Mouse (Mus musculus) frontal cortex, postnatal 36 days (tissue): ENCODE results near the gene Mast4.
A peak's percentile ranks its signal among the peaks of the same experiment; 100 is the strongest.

ENCODE experiments used
- DNase-seq, 2 experiments: peaks; one replicate each; pipeline ENCODE4 v3.0.0; 2022; ENCODE audit warnings: low spot score in 2 of 2

Gene Mast4

DNA sequence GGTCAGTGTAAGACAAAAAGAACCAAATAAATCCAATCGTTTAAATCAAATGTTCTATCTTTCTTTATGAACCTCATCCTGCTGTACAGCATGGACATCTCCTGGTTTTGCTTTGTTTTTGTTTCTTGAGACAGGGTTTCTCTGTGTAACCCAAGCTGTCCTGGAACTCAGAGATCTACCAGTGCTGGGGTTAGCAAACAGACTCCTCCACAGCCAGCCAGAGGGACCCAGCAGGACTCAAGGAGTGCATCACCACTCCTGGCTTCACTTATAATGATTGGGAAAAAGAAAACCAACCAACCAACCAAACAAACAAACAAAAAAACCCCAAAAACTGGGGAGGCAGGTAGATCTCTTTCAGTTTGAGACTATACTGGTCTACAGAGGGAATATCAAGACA lies 469.5 kb downstream of the Mast4 start:
- no peak for DNase-seq

DNA sequence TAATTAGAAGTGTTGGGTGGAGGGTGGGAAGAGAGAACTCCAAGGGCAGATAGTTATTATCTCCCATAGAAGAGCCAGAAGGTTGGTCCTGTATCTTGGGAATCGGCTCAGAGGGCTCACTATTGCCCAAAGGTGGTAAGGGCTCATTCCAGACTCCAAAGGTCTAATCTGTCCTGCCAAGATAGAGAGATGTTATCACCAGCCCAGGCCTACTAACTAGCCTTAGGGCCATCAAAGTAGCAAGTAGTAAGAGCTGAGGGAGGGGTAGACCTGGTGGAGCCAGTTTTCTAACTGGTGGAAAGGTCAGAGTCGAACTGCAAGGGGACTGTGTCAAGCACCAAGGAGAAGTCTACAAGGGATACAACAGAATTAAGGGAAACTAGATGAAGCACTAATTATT lies 470.2 kb downstream of the Mast4 start:
- no peak for DNase-seq

DNA sequence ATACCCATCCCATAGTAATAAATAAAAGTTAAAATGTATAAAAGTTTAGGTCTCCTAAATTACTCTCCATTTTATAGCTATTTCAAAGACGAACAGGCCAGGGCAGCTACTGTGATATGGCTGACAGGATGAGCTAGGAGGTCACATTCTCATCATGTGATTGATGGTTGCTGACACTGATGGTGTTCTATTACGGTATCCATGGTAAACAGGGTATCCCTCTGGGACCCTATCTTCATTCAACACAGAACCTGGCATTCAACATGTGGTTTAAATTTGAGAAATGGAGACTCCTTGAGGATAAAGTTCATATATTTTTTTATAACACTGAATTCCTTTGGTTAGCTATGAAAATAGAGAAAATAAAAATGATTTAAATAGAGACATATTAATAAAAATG lies 471.3 kb downstream of the Mast4 start:
- DNase-seq: no peak

DNA sequence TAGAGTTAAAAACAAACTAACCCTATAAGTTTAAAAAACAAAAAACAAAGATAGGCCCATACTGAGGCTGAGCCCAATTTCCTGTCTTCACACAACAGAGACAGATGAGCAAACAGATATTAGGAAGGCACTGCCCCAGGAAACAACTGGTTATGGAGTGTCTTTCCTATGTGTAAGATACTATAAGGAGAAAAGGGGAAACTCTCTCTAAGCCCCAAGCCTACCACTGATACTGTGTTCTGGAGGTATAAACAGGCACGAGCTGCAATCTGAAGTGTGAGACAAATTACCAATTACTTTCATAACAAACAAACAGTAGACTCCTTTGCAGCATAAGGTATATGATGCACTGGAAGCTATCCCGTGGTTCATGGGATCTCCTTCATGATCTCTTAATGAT lies 471.9 kb downstream of the Mast4 start:
- DNase-seq: no peak

DNA sequence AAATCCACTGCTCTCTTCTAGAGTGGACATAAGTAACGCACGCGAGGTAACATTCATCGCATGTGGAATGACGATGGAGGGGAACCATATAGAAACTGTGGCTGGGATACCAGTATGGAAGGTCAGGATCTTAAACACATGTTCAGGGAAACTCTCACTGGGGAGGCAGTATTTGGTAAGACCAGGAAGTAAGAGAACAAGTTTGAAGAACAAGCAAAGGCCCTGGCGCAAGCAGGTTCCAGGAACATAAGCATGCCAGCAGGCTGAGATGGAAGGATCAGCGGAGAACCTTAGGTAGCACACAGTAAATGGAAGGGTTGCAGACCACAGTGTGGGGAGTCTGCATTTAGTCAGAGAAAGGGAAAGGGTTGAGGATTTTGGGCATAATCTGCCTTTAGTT lies 473.6 kb downstream of the Mast4 start:
- no peak for DNase-seq

DNA sequence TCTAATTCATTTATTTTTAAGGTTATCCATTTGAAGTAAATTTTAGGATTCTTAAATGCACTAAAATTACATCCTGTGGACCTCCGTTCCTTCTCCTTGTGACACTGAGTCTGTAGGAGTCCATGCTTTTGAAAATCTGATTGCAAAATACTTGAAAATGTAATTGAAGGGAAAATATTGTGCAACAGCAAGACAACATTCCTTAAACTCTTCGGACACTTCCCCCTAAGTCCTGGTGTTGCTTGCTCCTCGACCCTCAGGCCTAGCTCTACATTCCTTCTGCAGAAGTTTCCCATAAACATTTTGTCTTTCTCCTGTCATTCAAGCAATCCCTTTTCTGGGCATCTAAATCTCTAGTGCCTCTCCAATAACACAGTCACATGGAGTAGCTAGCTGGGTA lies 474.2 kb downstream of the Mast4 start:
- no peak for DNase-seq

DNA sequence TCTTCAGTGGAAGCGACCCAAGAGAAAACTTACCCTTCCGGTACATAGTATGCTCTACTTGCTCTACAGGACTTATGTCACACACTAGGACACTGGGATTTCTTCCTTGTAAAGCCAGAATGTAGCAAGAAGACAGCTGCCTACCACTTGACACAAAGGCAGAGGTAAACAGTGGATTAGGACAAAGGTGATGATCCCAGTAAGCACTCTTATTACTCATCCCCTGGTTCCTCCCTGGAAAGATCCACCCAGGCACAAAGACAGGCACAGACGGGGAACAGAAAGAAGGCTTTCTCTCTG lies 476.8 kb downstream of the Mast4 start:
- no peak for DNase-seq

DNA sequence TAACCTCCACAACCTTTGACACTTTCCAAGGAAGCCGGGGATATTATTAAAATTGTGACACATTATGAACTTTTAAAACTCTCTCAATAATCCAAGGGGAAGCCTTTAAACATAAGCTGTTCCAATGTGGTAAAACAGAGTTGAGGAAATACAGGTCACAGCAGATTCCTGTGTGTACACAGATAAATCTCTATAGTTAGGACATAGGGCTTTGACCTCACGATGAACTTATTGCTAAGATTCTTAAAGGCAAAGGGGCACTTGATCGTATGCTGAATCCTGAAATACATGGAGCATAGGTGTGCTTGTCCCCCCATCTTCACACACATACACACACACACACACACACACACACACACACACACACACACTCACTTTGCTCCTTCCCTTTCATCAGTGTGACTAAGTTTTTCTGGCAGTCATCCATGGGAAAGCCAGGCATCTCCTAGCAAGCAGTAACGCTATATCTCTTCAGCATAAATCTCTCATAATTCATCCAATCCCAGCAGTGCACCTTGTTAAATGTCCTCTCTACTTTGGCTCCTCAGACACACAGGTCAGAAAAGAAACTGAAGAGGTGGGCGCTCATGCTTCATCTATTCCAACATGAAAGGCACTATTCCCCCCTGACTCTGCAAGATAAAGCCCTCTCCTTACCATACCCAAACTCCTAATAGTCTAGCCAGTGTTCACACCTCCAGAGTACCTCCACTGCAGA lies 477.3 kb downstream of the Mast4 start:
- no peak for DNase-seq

DNA sequence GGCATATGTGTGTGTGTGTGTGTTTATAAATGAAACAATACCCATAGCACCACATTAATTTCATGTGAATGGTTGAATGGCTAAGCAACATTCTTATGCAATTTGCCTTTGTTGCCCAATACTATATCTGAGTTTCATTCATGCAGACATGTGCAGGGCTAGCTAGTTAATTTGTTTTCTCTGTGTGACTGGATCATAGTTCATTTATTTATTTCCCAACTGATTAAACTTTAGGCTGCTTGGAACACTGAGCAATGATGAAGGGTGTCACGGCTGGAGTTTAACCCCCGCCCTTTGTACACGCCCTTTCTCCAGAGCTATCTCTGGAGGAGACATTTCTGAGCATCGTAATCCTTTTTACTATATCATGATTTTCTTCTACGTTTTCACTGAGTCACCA lies 481.4 kb downstream of the Mast4 start:
- no peak for DNase-seq

DNA sequence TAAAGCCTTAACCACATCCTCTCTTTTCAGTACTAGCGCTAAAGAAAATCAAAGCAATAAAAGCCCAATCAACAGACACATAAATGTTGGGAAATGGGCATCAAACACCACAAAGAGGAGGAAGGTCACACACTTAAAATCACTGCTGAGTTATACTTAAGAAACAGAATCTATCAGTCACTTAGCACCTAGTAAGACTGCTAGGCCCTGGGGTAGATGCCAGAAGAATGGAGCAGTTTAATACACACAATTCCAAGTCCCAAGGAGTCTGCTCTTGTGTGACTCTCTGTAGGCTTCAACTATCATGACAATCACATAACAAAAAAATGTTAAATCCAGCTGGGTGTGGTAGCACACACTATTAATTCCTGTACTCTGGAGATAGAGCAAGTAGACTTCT lies 483.0 kb downstream of the Mast4 start:
- DNase-seq: no peak

DNA sequence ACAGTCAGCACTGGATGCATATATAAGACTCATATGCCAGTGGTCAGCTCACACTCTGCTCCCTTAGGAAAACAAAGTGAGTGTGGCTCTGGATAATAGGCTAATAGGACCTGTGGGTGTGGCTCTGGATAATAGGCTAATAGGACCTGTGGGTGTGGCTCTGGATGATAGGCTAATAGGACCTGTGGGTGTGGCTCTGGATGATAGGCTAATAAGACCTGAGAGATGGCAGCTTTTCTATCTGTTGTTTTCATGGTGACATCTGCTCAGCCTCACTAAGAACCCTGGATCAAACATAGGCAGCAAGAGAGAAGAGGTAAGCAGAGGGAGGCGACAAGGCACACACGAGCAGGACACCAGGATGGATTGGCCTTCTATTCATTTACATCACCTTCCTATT lies 483.7 kb downstream of the Mast4 start:
- no peak for DNase-seq

DNA sequence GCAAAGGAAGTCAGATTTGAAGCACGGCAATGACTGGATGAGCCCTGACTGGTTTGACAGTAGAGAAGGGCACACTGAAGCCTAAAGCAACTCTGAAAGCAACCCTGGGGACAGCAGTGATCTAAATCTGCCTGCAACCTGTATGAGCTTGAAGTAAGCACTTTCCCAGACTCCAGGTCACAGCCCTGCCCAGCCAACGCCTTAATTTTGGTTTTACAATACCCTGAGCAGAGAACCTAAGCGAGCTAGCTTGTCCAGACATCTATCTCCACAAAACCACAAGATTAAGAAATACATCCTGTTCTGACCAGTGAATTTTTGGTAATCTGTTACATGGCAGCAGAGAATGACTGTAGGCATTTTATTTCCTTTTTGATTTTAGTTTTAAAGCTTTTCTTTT lies 485.2 kb downstream of the Mast4 start:
- no peak for DNase-seq

DNA sequence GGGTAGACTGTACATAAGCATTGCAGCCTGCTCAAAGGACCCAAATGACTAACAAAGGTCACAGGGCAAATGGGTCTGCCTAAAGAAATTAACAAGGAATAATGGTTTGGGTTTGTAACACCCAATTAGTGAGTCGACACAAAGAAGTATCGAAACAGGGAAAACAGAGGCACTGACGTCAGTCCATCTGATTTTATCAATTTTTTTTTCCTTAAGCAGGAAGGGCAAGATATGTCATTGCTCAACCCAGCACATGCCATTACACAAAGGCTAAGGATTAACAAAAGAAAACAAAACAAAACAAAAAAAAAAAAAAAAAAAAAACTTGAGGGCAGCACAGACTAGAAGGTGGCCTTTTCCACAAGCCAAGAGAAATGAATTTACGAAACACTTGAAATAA lies 487.8 kb downstream of the Mast4 start:
- DNase-seq: no peak

DNA sequence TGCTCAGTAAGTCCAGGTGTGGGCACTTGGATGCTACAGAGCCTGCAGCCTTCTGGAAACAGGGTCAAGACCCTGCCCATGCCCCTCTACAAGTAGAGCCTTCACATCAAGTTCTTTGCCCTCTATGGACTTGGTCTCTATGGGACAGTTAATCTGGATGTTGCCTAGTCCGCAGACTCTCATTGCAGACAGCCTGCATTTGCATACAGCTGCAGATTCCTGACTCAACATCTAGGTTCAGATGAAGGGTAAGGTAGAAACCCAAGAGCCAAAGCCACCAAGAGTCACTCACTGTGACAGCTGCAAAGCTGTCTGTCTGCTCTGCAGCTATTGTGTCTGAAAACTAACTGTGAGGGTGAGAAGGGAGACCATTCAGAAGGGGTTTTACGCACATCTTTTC lies 491.6 kb downstream of the Mast4 start:
- no peak for DNase-seq

DNA sequence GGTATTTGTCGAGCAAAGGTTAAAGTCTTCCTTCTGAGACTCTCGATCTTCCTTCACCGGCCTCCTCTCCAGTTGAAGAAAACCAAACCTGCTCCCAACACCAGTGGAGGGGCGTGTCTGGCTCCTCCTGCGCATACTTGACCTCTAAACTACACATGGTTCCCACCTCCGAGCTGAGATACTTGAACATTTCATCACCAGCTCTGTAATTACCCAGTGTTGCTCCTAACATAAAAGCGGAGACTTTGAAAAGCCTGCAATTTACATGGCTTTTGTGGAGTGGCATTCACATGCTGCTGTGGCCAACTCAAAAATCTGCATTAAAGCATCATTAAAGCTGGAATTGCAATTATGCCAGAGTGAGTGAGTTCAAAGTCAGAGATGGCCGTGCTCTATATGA lies 492.1 kb downstream of the Mast4 start:
- DNase-seq: no peak

DNA sequence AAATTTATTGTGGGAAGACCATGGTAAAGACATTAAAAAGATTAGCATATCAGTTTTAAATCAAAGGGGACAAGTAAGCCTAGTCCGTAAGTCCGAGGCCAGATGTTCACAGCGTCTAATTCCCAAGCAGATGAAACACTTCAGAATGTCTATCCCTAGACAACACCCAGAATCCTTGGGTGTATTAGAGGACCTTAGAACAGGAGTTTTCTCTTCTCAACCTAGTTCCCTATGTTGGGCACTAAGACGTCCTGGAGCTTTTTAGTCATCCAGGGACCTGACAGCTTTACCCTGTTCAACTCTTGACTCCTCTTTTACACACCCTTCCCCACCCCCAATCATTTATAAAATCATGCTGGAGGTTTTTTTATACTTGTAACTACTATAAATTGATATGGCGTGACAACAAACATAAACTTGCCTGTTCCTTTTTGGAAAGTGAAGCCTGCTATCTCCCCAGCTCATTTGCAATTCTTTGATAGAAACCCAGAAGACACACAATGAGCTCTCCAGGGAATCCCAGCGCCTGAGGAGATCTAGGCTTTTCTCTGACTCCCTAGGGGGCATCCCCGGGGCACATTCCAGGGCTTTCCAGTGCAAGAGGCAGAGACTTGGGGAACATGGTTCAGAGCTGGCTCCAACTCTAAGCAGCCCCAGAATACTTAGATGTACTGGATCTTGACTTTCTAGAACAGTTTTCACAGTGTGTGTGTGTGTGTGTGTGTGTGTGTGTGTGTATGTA lies 494.4 kb downstream of the Mast4 start:
- DNase-seq: no peak

DNA sequence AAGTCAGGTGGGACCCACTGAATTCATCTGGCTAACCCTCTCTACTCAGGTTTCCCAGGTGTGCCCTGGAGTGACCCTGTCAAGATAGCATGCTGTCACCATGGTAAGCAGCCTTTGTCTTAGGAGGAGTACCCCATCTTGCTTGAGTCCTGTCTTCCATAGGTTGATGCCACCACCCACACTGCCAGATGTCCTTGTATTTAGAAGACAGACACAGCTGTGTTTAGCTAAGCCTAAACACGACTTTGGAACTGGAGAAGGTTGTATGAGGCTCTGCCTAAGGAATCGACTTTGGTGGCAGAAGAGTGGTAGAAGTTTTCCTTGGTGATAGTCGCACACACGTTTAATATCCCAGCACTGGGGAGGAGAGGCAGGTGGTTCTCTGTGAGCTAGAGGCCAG lies 496.9 kb downstream of the Mast4 start:
- peak in 1 of 2 experiments; percentile 17 for DNase-seq

DNA sequence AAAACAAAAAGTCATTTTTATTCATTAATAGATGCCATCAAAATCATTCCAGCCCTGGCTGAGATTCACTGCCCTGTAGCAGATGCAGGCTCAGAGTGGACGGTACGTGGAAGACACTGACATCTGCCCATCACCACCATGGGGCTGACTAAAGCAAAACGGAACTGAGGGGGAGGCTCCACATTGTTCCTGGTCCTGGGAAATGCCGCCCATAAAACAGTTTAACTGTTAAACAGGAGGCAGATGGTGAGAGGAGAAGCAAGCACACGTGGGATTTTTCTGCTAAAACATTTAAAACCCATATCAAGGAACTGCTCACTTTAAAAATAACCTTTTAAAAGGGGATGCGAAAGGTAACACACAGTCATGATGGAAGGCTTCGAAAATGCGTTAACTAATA lies 499.0 kb downstream of the Mast4 start:
- peak; percentile 24 to 35 for DNase-seq

DNA sequence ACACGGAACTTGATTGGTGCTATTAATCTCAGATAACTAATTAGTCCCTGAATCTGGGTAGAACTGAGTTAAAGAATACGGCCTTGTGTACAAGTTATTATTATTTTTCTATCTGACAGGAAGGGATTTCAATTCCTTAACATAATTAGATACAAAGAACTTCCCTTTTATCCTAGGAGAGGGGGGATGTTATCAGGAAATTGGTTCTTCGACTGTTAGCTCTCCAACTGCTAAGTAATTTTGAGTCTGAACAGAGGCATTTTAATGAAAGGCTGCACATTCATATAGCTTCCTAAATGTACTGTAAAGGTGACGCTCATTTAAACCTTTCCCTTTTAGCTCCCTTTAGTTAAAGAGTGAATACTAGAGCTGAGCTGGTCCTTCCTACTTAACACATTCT lies 516.0 kb downstream of the Mast4 start:
- DNase-seq: no peak

DNA sequence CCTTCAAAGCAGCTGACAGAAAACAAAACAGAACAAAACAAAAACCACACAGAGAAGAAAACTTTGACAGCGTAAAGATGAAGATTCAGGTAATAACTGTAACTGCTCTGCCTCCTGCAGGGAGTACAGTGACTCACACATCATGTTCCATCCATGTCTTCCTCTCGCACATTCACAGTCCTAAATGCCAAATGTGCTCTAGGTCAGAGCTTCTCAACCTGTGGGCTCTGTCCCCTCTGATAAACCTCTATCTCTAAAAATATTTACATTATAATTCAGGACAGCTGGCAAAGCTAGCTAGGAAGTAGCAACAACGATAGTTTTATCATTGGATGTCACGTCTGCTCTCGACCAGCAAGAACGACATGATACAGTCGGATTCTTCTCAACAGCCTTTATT lies 517.6 kb downstream of the Mast4 start:
- DNase-seq: no peak

DNA sequence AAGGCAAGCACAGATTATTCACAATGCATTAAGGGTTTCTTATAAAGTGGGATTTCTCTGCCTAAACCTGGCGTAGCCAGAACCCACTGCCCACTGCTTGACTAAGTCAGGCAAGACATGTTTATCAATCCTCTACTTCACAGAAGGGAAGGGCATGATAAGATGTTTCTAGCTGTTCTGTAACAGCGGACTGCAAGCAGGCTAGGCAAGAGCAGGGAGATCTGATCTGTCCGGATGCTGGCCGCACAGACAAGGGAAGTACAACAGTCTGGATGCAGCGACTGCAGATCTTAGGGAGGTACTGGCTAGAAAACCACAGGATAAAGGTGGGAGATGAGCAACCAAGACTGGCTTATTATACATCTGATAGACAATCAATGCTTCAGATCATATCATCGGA lies 519.1 kb downstream of the Mast4 start:
- DNase-seq: no peak

DNA sequence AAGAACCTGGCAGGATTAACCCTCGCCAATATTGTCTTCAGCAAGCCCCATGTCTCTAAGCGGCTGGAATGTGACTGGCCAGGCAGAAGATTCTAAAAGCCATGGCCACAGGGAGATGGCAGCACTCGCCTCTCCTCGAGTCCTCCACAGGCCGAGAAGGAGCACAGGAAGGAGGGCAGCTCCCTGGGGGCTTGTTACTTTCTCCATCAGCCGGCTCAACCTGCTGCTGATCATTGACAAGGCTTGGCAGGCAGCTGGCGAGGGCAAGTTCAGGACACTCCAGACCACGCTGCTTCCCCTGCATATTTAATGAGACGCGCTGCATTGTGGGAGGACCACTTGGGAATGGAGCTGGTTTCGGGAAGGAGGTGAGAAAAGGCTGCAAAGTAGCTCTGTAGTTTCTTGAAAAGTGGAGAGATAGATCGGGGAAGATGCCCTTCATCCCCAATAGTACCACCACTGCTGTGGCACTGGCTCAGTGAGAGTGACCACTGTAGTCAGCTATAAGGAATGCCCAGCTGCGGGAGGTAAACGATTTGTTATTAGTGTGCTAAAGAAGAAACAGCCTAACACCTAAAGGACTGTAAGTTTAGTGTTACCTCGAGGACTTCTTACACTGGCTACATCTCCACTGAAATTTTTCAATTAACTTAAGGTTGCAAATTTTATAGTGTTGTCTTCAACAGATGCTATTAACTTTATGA lies 523.0 kb downstream of the Mast4 start:
- DNase-seq: peak; percentile 36 to 45

DNA sequence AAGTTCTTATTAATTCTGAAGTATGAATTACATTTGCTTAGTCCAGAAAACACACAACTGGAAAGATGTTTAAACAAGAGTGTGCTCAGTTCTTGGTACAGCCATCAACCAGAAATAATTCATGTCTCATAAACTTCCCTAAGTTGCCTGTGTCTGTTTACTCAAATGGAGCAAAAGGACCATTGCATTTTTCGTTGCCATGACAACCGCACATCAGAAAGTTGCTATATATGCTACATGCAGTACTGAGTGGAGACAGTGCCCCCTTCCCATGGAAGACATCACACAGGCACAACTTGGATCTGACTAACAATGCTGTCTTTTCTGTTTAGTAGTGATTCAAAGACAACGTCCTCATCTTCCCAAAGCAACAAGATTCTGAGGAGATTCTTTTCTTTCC lies 527.6 kb downstream of the Mast4 start:
- no peak for DNase-seq
